Mouse (Mus musculus) embryonic fibroblast, embryonic 13.5 days (primary cell): ENCODE data around the gene Cecr2.

Source experiments
- CTCF ChIP-seq: IDR thresholded peaks from 2 replicates; pipeline ENCODE4 v1.5.1; 2011; ENCODE audit warnings: mild to moderate bottlenecking, control low read depth, low read length, moderate library complexity, borderline replicate concordance; ENCODE audit not compliant: insufficient read depth
- POLR2A ChIP-seq: IDR thresholded peaks from 2 replicates; pipeline ENCODE4 v1.6.1; 2011; ENCODE audit warnings: low read depth, mild to moderate bottlenecking, control low read depth, low read length, moderate library complexity

DNA sequence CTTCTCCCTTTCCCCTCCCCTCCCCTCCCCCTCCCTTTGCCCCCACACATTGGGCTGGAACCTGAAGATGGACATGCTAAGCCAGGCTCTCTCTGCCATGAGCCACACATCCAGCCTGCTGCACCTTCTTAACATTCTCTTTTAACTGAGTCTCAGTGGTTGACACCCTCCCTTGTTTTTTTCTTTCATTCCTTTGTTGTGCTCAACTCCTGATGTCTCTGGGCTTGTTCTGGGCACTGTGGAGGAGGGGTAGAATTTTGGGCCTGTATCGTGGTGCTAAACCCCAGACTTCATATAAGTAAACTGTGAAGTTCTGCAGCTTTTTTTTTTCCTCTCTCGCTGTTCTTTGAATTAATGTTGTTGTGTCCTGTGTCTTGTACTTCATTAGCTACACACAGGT lies 9.8 kb downstream of the Cecr2 start:
- TF ChIP-seq POLR2A (no peak), CTCF (no peak)
